28 mouse cellular contexts compared by ENCODE assay signal in genomic region chr9:16270056-16270767, GRCm38 (mm10).
DNase-seq lines count a peak whose midpoint lies in the region; ATAC-seq and TF ChIP-seq lines count a peak whose summit lies in the region.
"Had no signal": no experiment of that assay in that cellular context is flagged by ENCODE, and none has a peak within 500 bp of the region (broad histone marks: within the 10 kb centered on the region; RNA-seq: fewer than 3 reads in every experiment).

No protein-coding gene starts in this region.

- no peak for DNase-seq in hindbrain, embryonic 14.5 days (ENCODE audit: low spot score)
- no peak for DNase-seq in midbrain, embryonic 14.5 days
- DNase-seq in midbrain, embryonic 11.5 days (ENCODE audit: low spot score, missing footprints), result no peak
- peak; percentile 28 for DNase-seq in brain, embryonic 14.5 days (ENCODE audit: low read depth)
- DNase-seq in urinary bladder, postnatal 36 days (ENCODE audit: low spot score in 2 of 2), result no peak
- DNase-seq: adrenal gland, adult 2 months; adrenal gland, postnatal 14 days; cerebellum, adult 11-12 months; cerebellum, adult 8-10 months; cerebellum, postnatal 10 days; cerebellum, postnatal 36 days; gastrocnemius, postnatal 10 days; gastrocnemius, postnatal 36 days; heart, adult 2 months; heart, postnatal 14 days; heart, postnatal 4 days had no signal

- 0 out of 2 replicates have a peak overlapping the region, but pooled peaks have one; percentile 15 for H3K27ac ChIP-seq in hindbrain, embryonic 14.5 days
- no peak overlapping the region for H3K27ac ChIP-seq in hindbrain, embryonic 12.5 days
- H3K27ac ChIP-seq in midbrain, embryonic 14.5 days (replicated peaks; ENCODE audit: low read depth, low read length), result peak overlapping the region; percentile 55; the same call in 1 of the 2 replicates
- H3K27ac ChIP-seq in midbrain, embryonic 11.5 days (ENCODE audit: low read depth, low read length), result no peak overlapping the region
- H3K27ac ChIP-seq in embryonic facial prominence, embryonic 15.5 days (replicated peaks), result 0 out of 2 replicates have a peak overlapping the region, but pooled peaks have one; percentile 9
- H3K27ac ChIP-seq: embryonic facial prominence, embryonic 12.5 days; forebrain, embryonic 10.5 days; forebrain, embryonic 13.5 days; heart, adult 2 months; heart, embryonic 10.5 days; heart, embryonic 13.5 days had no signal

- H3K9me3 ChIP-seq in hindbrain, embryonic 14.5 days (ENCODE audit: control insufficient read depth, low read length), result no peaks in the 10 kb centered on the region
- no peaks in the 10 kb centered on the region for H3K9me3 ChIP-seq in hindbrain, embryonic 12.5 days (replicated peaks)
- H3K9me3 ChIP-seq in midbrain, embryonic 14.5 days (ENCODE audit: control insufficient read depth, low read length), result no peaks in the 10 kb centered on the region
- no peaks in the 10 kb centered on the region for H3K9me3 ChIP-seq in midbrain, embryonic 11.5 days (ENCODE audit: control insufficient read depth, low read length)
- H3K9me3 ChIP-seq in embryonic facial prominence, embryonic 15.5 days (replicated peaks), result no peaks in the 10 kb centered on the region
- H3K9me3 ChIP-seq: embryonic facial prominence, embryonic 12.5 days; forebrain, embryonic 10.5 days; forebrain, embryonic 13.5 days; heart, embryonic 10.5 days; heart, embryonic 13.5 days had no signal

- no peak overlapping the region for H3K4me2 ChIP-seq in hindbrain, embryonic 14.5 days (replicated peaks)
- H3K4me2 ChIP-seq in hindbrain, embryonic 12.5 days (replicated peaks), result no peak overlapping the region
- no peak overlapping the region for H3K4me2 ChIP-seq in midbrain, embryonic 14.5 days (ENCODE audit: low read length)
- no peak overlapping the region for H3K4me2 ChIP-seq in midbrain, embryonic 11.5 days
- no peak overlapping the region for H3K4me2 ChIP-seq in embryonic facial prominence, embryonic 15.5 days (replicated peaks)
- H3K4me2 ChIP-seq: embryonic facial prominence, embryonic 12.5 days; forebrain, embryonic 13.5 days; heart, embryonic 13.5 days had no signal

- WGBS in hindbrain, embryonic 14.5 days, result 73% methylated on average over 4 of the region's 4 CpGs
- WGBS in hindbrain, embryonic 12.5 days, result 78% methylated on average over 4 of the region's 4 CpGs
- WGBS in midbrain, embryonic 14.5 days, result 75% methylated on average over 4 of the region's 4 CpGs
- 85% methylated on average over 4 of the region's 4 CpGs for WGBS in midbrain, embryonic 11.5 days
- WGBS in embryonic facial prominence, embryonic 15.5 days, result 48% methylated on average over 4 of the region's 4 CpGs

- no peaks in the 10 kb centered on the region for H3K27me3 ChIP-seq in hindbrain, embryonic 14.5 days (ENCODE audit: control insufficient read depth, insufficient read depth, low read length)
- no peaks in the 10 kb centered on the region for H3K27me3 ChIP-seq in hindbrain, embryonic 12.5 days
- H3K27me3 ChIP-seq in midbrain, embryonic 14.5 days (ENCODE audit: control insufficient read depth, insufficient read depth, low read length), result no peaks in the 10 kb centered on the region
- H3K27me3 ChIP-seq in midbrain, embryonic 11.5 days (ENCODE audit: control insufficient read depth, insufficient read depth, low read length), result no peaks in the 10 kb centered on the region
- H3K27me3 ChIP-seq in embryonic facial prominence, embryonic 15.5 days, result no peaks in the 10 kb centered on the region
- H3K27me3 ChIP-seq: embryonic facial prominence, embryonic 12.5 days; forebrain, embryonic 13.5 days; heart, embryonic 13.5 days had no signal

- no peak overlapping the region for H3K4me3 ChIP-seq in hindbrain, embryonic 14.5 days (replicated peaks; ENCODE audit: low read length)
- no peak overlapping the region for H3K4me3 ChIP-seq in hindbrain, embryonic 12.5 days
- H3K4me3 ChIP-seq in midbrain, embryonic 14.5 days (replicated peaks; ENCODE audit: low read depth, low read length), result no peak overlapping the region
- H3K4me3 ChIP-seq in midbrain, embryonic 11.5 days (ENCODE audit: low read depth, low read length), result no peak overlapping the region
- H3K4me3 ChIP-seq in embryonic facial prominence, embryonic 15.5 days (replicated peaks), result no peak overlapping the region
- H3K4me3 ChIP-seq: embryonic facial prominence, embryonic 12.5 days; forebrain, embryonic 10.5 days; forebrain, embryonic 13.5 days; heart, adult 2 months; heart, embryonic 10.5 days; heart, embryonic 13.5 days had no signal

- TF ChIP-seq CTCF in brain, embryonic 14.5 days (IDR thresholded peaks at IDR 0.05; ENCODE audit: borderline replicate concordance, extremely low read depth, insufficient read depth, insufficient read length), result no peak

- H3K9ac ChIP-seq in hindbrain, embryonic 14.5 days, result no peak overlapping the region
- H3K9ac ChIP-seq in hindbrain, embryonic 12.5 days, result no peak overlapping the region
- no peak overlapping the region for H3K9ac ChIP-seq in midbrain, embryonic 14.5 days (replicated peaks; ENCODE audit: low read length)
- H3K9ac ChIP-seq in midbrain, embryonic 11.5 days (ENCODE audit: low read length), result no peak overlapping the region
- H3K9ac ChIP-seq in embryonic facial prominence, embryonic 15.5 days, result no peak overlapping the region
- H3K9ac ChIP-seq: embryonic facial prominence, embryonic 12.5 days; forebrain, embryonic 13.5 days; heart, embryonic 13.5 days had no signal

- ATAC-seq in hindbrain, embryonic 14.5 days (ENCODE audit: low FRiP score), result no peak
- ATAC-seq in hindbrain, embryonic 12.5 days (ENCODE audit: low FRiP score), result no peak
- ATAC-seq in midbrain, embryonic 14.5 days (ENCODE audit: low FRiP score, low TSS enrichment), result no peak
- no peak for ATAC-seq in midbrain, embryonic 11.5 days (ENCODE audit: low FRiP score)
- no peak for ATAC-seq in embryonic facial prominence, embryonic 15.5 days (ENCODE audit: insufficient number of reproducible peaks, low FRiP score, low TSS enrichment, low read depth)
- ATAC-seq: CD4-positive, CD25-positive, alpha-beta regulatory T cell, adult 4 months; forebrain, embryonic 13.5 days; forebrain, embryonic 16.5 days; hindbrain, embryonic 16.5 days; inflammation-experienced regulatory T-cells, adult 6 months; intestine, embryonic 16.5 days had no signal

- H3K4me1 ChIP-seq in hindbrain, embryonic 14.5 days (replicated peaks; ENCODE audit: control insufficient read depth, insufficient read depth, low read length), result 0 out of 2 replicates have a peak, but pooled peaks cover 7% of the 10 kb centered on the region
- H3K4me1 ChIP-seq in hindbrain, embryonic 12.5 days, result no peaks in the 10 kb centered on the region
- H3K4me1 ChIP-seq in midbrain, embryonic 14.5 days (ENCODE audit: control insufficient read depth, insufficient read depth, low read length), result no peaks in the 10 kb centered on the region
- no peaks in the 10 kb centered on the region for H3K4me1 ChIP-seq in midbrain, embryonic 11.5 days (ENCODE audit: control insufficient read depth, insufficient read depth, low read length)
- H3K4me1 ChIP-seq in embryonic facial prominence, embryonic 15.5 days, result peaks cover 5% of the 10 kb centered on the region; the same call in 1 of the 2 replicates
- H3K4me1 ChIP-seq: embryonic facial prominence, embryonic 12.5 days; forebrain, embryonic 13.5 days; heart, embryonic 10.5 days; heart, embryonic 13.5 days had no signal

- TF ChIP-seq POLR2A in brain, embryonic 14.5 days (IDR thresholded peaks at IDR 0.05; ENCODE audit: borderline replicate concordance, extremely low read depth, insufficient read depth, insufficient read length, poor library complexity, severe bottlenecking), result no peak

- H3K36me3 ChIP-seq in hindbrain, embryonic 14.5 days (replicated peaks; ENCODE audit: control insufficient read depth, insufficient read depth), result no peaks in the 10 kb centered on the region
- no peaks in the 10 kb centered on the region for H3K36me3 ChIP-seq in hindbrain, embryonic 12.5 days
- no peaks in the 10 kb centered on the region for H3K36me3 ChIP-seq in midbrain, embryonic 14.5 days (ENCODE audit: control insufficient read depth, insufficient read depth, low read length)
- H3K36me3 ChIP-seq in midbrain, embryonic 11.5 days (ENCODE audit: control insufficient read depth, insufficient read depth, low read length), result no peaks in the 10 kb centered on the region
- no peaks in the 10 kb centered on the region for H3K36me3 ChIP-seq in embryonic facial prominence, embryonic 15.5 days
- H3K36me3 ChIP-seq: embryonic facial prominence, embryonic 12.5 days; forebrain, embryonic 10.5 days; heart, embryonic 10.5 days; heart, embryonic 13.5 days had no signal

Comparison
In these comparisons a context has a peak if more than half of its experiments do, and no peak if none do; other contexts are left out.
1. H3K27ac ChIP-seq: peak in hindbrain, embryonic 14.5 days (single experiment), midbrain, embryonic 14.5 days (single experiment) and embryonic facial prominence, embryonic 15.5 days (single experiment); none in hindbrain, embryonic 12.5 days (single experiment) and midbrain, embryonic 11.5 days (single experiment).